Mouse (Mus musculus): ENCODE data around the gene Uba1. TPM values are rescaled to one million over a fixed set of nuclear protein-coding genes. Genes with fewer than 3 reads are reported as not detected.

Uba1 gene
- total RNA-seq, 4 experiments from 2014 or later: 423 to 601 (median 476) TPM

GRCm38 (mm10) chrX:20728681-20729080, 70.6 kb downstream of the Uba1 start:
- DNase-seq: no peak

- peak; percentile 12 for DNase-seq
Observed at GRCm38 (mm10) chrX:20730048-20730447, 71.9 kb downstream of the Uba1 start.

Other genes starting within 250 kb of the Uba1 start
- gene Jade3, start 232.6 kb upstream of the Uba1 start, total RNA-seq (2022): 1 to 10 TPM; 5.3 to 8.2 (median 6.4) TPM
- 1 to 10 TPM; 2.7 to 3.8 (median 3.7) TPM for gene Rgn, start 108.5 kb upstream of the Uba1 start, total RNA-seq (2022)
- gene Rbm10, start 40.8 kb upstream of the Uba1 start, total RNA-seq (2022): 10 to 100 TPM; 29.0 to 41.2 (median 40.0) TPM
- gene Ndufb11, start 40.7 kb upstream of the Uba1 start, total RNA-seq (2022): 100 to 1,000 TPM; 217 to 320 (median 257) TPM
- gene Cdk16, start 29.6 kb downstream of the Uba1 start, total RNA-seq (2022): 100 to 1,000 TPM; 143 to 182 (median 161) TPM
- 10 to 100 TPM; 35.6 to 56.0 (median 46.1) TPM for gene Usp11, start 45.6 kb downstream of the Uba1 start, total RNA-seq (2022)
- gene Araf, start 139.5 kb downstream of the Uba1 start, total RNA-seq (2022): 100 to 1,000 TPM; 135 to 208 (median 162) TPM
- 10 to 100 TPM; 24.7 to 50.1 (median 29.6) TPM for gene Timp1, start 211.8 kb downstream of the Uba1 start, total RNA-seq (2022)

Measured in adrenal gland, adult 8-10 months (tissue).